Mouse (Mus musculus): ENCODE data around the gene Hsdl1.

DNA sequence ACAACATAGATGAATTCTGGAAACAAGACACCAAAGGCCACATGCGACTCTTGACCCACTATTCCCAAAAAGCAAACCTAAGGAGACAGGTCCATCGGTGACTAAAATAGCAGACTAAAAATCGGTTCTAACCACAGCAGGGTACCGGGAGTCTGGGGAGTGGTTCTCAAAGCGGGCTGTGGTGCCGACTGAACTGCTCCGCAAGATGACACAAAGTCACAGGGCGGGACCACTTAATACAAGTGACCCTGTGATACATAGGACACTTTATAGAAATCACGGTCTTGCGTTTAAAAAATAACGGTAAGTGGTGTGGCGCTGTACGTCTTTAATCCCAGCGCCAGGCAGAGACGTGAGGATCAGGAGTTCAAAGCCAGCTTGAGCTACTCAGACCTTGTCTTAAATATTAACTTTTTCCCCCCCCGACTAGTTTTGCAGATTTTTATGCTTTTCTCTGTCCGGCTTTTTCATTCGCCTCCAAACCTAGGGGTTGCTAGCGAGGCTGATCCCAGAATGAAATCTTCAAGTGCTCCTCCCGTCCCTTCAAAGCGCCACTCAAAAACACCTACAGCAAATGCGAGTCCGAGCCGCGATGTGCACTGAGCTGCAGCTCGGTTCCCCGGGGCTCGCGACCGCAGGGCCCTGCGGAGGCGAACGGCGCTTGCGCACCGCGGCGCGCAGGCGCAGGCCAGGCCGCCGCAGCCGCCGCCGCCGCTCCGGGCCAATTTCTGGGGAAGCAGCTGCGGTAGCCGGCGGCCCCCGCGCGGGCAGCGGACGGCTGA lies 17.0 kb downstream of the Hsdl1 start:
- TF ChIP-seq CTCF (conservative IDR thresholded peaks at IDR 0.05; ENCODE audit: low read length), result no peak
- TF ChIP-seq NANOG (IDR thresholded peaks at IDR 0.05; ENCODE audit: borderline replicate concordance, low read length), result no peak
- no peak for TF ChIP-seq POU5F1 (IDR thresholded peaks at IDR 0.05; ENCODE audit: borderline replicate concordance, low read length)

All from E14TG2a.4 (cell line).